Mouse (Mus musculus) kidney, adult 11 months (tissue): Measurements from ENCODE around the gene Slc11a1.

Source experiments
- DNase-seq: peaks from one replicate; pipeline ENCODE4 v3.0.0; 2022

The Slc11a1 gene

DNA sequence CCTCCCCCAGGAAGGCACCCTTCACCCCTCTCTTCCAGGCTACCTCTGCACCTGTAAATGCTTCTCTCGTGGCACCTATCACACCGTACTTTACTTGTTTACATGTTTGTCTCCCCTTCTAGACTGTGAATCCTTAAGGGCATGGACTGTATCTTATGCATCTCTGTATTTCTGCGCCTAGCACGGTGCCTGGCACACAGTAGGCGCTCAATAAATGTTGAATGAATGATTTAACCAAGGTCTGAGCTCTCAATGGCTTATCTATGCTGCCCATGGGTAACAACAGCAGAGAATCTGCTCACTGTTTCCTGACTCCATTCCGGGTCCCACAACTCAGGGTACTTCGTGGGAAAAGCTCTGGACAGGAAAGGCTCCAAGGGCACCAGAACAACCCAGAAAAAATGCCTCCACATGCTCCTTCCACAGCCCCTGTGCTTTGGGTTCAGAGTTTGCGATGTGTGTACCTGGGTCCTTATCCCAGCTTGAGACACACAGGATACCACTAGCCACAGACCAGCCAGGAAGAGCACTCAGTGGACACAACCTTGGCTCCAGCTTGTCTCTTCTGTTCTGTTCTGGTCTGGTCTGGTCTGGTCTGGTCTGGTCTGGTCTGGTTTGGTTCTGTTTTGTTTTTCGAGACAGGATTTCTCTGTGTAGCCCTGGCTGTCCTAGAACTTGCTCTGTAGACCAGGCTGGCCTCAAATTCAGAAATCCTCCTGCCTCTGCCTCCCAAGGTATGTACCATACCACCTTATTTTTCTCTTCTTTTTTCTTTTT, 21.4 kb upstream of the Slc11a1 start:
- DNase-seq = no peak

DNA sequence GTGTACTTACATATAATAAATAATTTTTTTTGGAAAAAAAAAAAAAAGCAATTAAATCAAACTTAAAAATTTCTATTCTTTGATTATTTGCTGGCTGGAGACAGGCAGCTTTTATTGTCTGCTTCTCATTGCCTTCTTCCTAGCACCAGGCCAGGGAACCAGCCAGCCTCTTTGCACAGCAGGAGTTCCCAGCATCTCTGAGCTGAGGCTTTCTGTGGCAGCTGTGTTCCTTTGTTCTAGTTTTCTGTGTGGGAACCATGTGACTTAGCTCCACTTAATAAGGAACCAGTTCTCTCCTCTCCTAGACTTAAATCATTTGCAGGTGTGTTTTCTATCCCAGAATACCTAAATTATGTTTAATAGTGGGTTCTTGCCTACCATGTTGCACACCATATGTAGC, 17.5 kb upstream of the Slc11a1 start:
- no peak for DNase-seq

DNA sequence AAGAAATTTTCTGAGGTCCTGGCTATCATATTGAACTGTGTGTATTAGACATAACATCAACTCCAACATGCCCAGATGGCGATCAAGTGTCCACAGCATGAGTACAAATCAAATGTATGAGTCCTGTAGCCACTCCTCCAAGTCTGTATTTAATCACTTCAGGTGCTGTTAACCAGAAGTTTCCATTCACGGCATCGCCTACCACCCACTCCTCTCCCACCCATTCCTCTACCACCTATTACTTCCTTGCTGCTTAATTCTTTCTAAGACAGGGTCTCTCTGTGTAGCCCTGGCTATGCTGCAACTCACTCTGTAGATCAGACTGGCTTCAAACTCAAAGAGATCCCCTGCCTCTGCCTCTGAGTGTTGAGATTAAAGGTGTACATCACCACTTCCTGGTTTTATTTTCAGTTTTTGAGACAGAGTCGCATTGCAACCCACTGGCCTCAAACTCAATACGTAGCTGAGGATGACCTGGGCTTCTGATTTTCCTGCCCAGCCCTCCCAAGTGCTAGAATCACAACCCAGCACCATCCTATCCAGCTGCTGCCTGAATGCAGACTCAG, 15.0 kb upstream of the Slc11a1 start:
- no peak for DNase-seq

DNA sequence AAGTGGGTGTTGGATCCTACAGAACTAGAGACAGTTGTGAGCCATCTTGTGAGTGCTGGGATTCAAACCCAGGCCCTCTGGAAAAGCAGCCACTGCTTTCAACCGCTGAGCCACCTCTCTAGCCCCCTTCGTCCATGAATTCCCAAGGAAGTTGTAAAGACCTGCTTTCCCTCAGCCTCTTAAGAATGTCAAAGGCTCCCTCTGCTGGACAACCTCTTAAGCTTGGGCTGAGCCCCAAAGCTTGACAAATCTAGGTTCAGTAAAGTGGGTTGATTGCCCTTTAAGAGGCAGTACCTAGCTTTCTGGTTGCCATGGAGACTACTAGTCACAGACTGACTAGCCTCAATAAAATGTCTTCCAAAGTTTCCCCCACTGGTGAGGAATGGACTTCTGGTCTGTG, 13.2 kb upstream of the Slc11a1 start, which contains the start of gene Catip:
TSS of gene Catip (plus strand) at position 297 of the 400 bp plus-strand sequence.
- DNase-seq = peak; percentile 80

DNA sequence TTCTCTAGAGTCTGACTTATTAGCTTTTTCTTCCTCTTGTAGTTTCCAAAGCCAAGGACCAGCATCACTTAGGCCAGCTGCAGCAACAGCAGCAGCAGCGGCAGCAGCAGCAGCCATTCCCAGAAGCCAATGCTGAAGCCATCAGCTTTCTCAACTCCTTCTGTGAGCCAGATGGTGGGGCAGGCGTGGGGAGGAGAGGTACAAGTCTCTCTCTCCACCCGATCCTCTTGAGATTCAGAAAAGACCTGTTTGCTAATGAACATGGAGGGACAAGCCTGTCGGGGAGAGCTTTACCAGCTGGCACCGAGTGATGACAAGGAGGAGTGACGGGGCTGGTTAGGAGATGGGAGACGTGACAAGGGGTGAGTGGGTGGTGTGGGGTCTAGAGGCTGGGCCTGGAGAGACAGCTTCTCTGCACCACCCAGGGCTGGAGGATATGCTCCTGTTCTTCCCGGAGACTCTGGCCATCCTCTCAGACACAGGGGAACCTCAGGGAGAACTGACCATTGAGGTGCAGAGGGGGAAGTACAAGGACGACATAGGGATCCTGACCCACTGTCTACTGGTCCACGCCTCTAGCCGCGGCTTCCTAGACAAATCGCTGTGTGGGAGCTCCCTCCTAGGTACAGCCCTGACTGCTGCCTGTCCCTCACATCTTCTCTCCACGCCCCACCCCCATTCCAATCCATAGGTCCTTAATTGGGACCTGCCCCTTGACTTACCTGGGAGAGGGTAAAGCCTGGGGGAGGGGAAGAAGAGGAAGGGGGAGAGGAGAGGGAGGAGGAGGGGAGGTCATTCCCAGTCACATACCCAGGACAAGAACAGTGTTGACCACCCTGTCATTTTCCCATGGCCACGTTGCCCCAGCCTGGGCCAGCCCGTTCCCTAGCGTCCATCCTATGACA, 12.4 kb upstream of the Slc11a1 start:
- no peak for DNase-seq

DNA sequence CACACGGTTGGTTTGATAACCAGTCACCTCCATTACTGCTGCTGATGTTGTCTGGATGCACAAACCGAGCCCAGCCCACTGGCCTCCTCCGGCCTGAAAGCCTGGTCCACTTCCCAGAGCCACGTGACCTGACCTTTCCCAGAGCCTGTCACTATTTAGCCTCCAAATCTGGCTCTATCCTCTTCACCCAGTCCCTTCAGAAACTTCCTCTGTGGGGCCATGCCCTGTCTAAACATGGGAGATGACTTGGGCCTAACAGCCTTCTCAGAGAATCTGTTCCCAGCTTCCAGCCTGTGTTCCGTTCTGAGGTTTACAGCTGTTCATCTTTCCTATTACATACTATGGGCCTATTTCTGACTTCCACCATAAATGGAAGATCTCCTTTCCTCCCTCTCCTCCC, 11.6 kb upstream of the Slc11a1 start:
- DNase-seq = no peak

DNA sequence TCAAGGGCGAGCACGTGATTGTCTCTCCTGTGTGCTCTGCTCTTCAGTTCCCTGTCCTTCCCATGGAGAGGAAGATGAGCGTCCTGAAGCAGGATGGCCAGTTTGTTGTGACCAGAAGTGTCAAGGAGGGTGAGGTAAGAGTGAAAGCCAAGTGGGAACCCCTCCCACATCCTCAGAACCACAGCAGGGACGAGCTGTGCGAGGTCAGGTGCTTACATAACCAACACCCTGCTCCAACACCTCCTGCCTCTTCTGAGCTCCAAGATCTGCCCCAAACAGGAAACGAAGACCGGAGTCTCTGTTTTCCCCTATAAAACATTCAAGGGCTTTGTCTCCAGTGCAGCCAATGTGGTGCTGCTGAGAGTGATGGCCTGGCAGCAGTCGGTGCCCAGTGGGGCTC, 10.7 kb upstream of the Slc11a1 start:
- DNase-seq = no peak

DNA sequence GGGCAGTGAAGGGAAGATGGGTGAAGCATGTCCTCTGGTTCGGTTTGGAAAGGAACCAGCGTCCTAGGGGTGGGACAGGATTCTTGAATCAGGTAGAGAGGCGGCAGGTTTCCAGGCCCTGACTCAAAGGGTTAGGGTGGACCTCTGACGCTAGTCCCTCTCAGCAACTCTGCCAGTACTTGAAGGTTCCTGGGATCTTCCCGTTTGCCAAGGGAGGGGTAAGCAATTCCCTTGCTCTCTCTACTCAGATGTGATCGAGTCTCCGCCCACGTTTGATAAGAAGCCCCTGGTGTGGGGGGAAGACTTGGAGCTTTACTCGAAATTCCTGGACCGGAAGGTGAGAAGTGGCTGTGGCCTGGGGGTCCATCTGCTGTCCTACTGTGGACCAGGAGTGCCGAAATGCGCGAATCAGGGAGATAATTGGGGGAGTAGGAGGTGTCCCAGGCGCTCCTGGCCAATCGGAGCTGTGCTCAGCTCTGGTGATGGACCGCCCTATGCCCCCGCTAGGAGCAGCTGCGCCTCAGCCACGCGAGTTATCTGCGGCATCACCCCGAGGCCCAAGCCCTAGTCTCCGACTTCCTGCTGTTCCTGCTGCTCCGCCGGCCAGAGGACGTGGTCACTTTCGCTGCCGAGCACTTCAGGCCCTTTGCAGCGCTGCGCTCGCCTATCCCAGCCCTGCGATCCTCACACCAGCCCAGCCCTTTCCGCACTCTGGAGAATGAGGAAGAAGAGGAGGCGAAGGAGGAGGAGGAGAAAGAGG, 6.9 kb upstream of the Slc11a1 start:
- peak; percentile 37 for DNase-seq

DNA sequence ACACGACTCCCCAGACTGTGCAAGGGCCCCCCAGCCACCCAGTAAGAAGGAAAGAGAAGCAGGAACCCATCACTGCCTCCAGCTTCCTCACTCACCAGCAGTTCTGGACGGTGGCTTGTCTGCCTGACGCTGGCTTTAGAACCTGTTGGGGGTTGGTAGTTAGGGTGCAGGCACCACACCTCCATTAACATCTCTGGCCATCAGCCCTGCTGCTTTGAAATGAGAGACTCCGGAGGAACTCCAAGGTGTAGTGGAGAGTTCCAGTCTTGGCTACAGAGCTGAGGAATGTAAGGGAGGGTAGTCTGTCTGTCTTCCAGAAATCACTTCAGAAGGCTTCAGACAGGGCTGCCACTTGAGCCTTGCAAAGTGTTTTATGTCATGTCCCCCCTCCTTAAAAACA, 5.0 kb upstream of the Slc11a1 start:
- DNase-seq = no peak

DNA sequence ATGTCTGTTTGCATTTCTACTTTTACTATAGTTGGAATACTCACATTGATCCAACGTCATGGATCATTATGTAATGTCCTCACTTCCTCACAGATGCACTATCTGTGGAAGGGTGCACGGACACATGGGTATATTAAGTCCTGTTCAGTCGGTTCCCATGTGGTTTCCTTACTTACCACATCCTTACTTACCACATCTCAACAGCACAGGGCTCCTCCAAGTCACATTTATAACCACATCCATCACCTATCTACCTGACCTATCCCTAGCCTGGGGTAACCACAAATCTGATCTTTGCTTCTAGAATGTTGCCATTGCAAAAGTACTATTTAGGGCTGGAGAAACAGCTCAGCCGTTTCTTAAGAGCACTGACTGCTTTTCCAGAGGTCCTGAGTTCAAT, 1.6 kb upstream of the Slc11a1 start:
- no peak for DNase-seq

DNA sequence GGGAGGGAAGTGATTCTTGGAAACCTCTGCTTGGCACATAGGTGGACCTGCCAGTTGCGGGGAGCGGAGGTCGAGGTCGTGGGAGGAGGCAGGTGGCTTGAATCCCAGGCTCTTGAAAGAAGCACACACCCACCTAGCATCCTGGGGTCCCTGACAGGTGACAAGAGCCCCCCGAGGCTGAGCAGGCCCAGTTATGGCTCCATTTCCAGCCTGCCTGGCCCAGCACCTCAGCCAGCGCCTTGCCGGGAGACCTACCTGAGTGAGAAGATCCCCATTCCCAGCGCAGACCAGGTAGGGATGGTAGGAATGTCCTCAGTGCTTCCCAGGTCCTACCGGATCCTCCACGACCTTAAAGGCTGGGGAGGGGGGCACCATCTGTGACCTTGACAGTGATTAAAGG, 566 bp downstream of the Slc11a1 start:
- DNase-seq = no peak

DNA sequence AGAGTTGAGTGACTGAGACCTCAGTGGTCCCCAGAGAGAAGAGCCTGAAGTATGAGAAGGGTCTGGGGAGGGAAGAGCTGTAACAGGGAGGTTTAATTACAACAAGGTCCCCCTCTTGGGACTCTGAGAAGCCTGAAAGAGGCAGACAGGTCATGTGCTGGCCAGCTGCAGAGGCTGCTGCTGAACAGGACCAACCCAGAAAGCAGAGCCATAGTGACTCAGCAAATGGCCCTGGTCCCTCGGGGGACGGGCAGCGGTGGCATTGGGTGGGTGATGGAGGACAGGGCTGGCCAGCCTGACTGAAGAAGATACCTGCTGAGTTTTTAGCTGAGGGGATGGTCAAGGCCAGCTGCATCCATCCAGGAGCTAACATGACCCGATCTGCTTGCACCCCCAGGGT, 1.4 kb downstream of the Slc11a1 start:
- no peak for DNase-seq

DNA sequence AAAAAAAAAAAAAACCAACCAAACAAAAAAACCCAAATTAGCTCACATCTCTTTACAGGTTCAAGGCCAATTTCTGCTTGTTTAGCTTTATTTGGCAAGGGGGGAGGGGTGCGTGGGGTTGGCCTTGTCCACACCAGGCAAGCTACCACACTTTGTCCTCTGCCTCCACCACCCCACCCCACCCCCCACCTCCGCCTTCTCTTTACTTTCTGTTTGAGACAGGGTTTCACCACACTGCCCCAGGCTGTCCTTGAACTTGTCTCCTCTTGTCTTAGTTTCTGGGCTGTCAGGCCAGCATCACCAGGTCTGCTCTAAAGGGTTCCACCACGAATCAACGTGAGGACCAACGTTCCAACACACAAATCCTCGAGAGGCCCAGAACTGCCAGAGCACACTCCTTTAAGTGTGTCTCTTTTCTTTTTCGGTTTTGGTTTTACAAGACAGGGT, 4.1 kb downstream of the Slc11a1 start:
- DNase-seq = no peak

DNA sequence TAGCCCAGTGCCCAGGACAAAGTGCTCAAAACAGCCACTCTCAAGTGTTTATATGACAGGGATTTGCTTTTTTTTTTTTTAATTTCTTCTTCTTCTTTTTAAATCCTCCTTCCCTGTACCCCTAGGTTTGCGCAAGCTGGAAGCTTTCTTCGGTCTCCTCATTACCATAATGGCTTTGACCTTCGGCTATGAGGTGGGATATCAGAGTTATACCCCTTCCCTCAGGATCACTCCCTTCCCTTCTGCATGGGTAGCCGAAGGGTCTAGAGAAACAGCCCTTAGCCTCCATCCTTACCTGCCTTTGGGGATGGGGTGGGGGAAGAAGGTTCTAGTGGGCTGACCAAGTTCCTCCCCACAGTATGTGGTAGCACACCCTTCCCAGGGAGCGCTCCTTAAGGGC, 5.5 kb downstream of the Slc11a1 start:
- no peak for DNase-seq

DNA sequence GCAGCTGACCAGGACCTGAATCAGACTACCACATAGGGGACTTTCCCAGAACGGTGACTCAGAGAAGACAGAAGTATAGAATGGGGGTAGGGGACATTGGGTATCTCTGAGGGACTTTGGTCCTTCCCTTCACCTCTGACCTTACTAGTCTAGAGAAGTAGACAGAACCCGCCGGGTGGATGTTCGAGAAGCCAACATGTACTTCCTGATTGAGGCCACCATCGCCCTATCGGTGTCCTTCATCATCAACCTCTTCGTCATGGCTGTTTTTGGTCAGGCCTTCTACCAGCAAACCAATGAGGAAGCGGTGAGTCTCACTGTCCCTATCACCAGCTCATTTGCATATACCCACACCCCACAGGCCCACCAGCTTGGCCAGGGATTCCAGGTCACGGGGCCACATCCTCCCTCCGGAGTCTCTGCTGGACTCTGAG, 6.6 kb downstream of the Slc11a1 start:
- no peak for DNase-seq

DNA sequence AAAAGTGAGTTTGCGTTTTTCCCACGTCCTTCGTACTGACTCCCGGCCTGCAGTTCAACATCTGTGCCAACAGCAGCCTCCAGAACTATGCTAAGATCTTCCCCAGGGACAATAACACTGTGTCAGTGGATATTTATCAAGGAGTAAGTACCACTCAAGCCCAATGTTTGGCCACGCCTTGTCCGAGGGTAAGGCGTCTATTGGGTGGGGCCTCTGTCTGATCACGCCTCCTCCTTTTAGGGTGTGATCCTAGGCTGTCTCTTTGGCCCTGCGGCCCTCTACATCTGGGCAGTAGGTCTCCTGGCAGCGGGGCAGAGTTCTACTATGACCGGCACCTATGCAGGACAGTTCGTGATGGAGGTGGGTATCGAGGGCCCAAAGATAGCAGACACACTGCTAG, 8.4 kb downstream of the Slc11a1 start:
- DNase-seq = no peak

DNA sequence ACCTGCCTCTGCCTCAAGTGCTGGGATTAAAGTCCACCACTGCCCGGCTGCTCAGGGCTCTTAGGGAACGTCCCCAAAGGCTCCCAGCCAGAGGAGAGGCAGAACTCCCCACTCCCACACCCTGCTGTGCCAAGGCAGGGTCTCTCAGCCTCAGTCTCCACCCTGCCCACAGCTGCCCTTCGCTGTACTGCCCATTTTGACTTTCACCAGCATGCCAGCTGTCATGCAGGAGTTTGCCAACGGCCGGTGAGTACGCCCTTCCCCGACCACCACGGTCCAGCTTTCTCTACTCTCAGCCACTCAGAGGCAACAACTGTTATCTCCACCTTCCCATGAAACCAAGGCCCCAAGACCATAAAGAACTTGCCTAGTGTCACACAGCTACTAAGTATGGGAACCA, 9.5 kb downstream of the Slc11a1 start:
- no peak for DNase-seq

DNA sequence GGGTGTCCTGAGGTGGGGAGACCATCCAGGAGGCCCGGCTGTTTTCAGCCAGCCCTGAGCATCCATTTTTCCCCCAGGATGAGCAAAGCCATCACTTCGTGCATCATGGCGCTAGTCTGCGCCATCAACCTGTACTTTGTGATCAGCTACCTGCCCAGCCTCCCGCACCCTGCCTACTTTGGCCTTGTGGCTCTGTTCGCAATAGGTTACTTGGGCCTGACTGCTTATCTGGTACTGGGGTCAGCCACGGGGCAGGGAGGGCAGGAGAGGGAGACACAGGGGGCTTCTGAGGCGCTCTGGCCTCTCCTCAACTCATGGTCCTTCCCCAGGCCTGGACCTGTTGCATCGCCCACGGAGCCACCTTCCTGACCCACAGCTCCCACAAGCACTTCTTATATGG, 10.1 kb downstream of the Slc11a1 start:
- no peak for DNase-seq

DNA sequence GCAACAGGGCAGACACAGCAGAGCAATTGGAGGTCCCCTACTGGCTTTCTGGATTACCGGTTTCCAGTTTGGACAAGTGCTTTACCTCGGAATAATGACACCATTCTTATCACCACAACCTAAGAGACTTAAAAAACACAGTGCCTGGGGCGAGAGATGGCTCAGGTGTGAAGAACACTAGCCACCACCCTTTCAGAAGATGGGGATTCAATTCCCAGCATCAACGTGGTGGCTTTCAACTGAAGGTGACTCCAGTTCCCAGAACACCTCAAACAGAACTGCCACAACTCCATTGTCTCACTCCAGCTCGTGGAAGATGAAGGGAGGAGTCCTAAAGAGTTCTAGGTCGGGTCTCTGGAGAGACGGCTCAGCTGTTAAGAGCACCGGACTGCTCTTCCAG, 10.5 kb downstream of the Slc11a1 start:
- no peak for DNase-seq

DNA sequence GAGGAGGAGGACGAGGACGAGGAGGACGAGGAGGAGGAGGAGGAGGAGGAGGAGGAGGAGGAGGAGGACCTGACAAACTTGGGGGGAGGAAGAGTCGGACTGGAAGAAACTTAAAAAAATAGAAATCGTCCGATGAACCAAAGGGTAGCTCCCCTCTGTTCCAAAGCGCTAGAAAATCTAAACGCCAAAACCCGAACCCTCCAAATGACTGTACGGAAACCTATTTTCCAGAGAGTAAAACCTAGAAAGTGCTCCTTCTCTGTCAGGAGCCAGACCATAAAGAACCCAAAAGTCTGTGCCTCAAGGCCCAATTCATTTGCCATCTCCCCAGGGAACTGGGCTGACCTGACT, 11.3 kb downstream of the Slc11a1 start:
- no peak for DNase-seq

DNA sequence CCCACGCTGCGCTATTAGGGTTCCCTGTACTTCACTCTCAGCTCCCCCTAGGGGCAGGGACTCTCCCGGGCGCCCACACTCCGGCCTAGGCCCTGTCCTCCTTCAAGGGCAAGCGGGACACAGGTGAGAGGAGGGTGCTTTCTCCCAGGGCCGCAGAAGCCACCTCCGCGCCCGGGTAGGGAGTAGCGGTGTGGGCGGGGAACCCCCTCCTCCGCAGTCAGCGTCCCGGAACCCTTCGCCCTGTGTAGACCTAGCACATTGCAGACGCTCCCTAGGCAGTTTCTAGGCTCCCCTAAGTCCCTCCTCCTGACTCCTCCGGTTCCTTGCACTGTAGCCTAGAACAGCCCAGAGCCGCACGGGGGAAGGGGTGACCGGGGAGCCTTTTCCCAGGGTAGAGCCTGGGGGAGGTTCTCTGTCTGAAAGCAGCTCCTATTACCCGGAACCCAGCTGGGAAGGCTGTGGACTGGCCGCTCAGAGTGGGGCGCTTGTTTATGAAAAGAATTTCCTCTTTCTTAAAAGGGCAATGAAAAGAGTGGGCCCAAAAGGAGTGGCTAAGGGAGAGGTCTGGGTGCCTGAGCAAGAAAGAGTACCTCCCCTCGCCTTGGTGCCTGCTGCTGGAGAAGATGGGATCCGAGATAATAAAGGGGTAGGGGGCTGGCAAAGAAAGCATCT, 11.9 kb downstream of the Slc11a1 start:
- DNase-seq = peak; percentile 98

DNA sequence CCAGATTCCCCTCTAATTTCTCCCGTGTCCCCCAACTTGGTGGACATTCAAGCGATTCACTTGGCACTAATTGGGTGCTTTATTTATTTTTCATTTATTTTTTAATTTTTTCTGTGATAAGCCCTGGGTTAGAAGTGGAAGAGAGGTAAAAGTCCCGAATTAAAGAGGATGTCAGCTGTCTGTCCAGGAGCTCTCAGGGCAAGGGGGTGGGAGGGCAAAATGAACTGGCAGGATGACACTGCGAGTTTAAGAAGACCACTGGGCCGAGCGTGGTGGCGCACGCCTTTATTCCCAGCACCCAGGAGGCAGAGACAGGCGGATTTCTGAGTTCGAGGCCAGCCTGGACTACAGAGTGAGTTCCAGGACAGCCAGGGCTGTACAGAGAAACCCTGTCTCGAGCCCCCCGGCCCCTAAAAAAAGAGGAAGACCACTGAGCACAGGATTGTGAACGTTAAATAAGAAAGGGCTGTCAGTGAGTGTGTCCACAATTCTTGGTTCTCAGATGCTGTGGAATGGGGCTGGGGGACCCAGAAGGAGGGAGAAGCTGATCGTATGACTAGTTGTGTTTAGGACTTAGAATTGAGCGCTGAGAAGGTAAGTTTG, 12.5 kb downstream of the Slc11a1 start:
- DNase-seq = peak; percentile 33
